Mouse (Mus musculus) layer of hippocampus, postnatal 14 days (tissue): ENCODE results near the gene Ube2l3. TPM values are rescaled to one million over a fixed set of nuclear protein-coding genes. Genes with fewer than 3 reads are reported as not detected.
"Not testable (repeated sequence)": the region's sequence is repeated elsewhere in the genome, so short reads cannot be mapped to it uniquely, and the experiment has no call there.

Experiments used
- DNase-seq, 2 experiments: peaks; one replicate each; pipeline ENCODE4 v3.0.0; 2021 to 2022; ENCODE audit warnings: low spot score in 2 of 2, mixed read lengths in 1 of 2
- total RNA-seq, 2 experiments: library from RNA; stranded (reverse); gene quantifications; 2 replicates each; pipeline ENCODE4 v1.2.3; 2021

The Ube2l3 gene
- total RNA-seq, 2 experiments from 2014 or later, result 157 to 159 TPM

DNA sequence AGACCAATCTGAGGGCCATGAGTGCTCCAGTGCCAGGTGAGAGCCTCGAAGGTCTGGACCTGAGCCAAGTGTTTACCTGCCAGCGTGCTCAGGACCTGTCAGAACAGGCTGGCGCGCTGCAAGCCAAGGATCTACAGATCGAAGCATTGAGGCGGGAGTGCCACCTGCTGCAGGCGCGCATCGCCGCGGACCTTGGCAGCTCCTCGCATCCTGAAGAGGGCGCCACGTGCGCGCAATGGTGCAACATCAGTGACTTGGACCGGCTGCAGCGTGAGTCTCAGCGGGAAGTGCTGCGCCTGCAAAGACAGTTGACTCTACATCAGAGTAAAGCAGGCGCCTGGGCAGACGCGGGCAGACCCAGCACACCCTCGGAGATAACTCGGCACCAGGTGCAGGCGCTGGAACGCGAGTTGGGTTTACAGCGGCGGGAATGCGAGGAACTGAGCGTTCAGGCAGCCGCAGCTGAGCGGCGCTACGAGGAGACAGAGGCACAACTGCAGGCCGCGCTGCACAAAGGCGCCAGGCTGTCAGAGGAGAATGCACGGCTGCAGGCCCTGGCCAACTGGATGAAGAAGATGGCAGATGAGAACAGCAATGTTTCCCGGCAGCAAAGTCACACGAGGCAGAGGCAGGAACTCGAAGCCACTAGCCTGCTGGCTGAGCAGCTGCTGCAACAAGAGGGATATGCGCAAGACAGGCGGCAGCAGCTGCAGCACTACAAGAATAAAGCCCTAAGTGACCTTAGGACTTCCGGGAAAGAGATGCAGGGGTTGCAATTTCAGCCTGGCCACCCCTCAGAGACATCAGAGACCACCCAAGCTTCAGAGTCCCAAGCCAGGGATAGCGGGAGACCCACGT is 7.8 kb upstream of the Ube2l3 start:
- DNase-seq, result peak; percentile 83 to 84

DNA sequence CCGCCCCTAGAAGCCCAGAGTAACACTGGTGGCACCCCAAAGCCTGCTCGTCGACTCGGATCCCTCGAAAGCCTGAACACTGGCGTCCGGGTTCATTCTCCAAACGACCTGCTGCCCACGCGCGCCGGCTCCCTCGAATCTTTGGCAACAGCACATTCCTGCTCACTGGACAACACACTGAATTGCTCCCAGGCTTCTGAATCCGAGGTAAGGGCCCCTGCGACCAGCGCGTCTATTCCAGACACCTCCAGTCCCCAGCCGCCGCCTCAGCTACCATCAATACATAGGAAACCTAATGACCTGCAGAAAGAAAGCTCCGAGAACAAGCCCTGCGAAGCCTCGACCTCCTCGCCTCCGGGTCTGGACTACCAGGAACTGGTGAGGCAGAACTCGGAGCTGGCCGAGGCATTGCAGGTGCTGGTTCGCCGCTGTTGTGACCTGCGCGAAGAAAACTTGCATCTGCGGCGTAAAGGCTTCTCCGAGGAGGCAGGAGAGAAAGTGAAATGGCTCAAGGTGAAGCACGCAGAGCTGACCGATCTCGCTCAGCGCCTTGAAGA is 7.0 kb upstream of the Ube2l3 start:
- DNase-seq, result no peak

DNA sequence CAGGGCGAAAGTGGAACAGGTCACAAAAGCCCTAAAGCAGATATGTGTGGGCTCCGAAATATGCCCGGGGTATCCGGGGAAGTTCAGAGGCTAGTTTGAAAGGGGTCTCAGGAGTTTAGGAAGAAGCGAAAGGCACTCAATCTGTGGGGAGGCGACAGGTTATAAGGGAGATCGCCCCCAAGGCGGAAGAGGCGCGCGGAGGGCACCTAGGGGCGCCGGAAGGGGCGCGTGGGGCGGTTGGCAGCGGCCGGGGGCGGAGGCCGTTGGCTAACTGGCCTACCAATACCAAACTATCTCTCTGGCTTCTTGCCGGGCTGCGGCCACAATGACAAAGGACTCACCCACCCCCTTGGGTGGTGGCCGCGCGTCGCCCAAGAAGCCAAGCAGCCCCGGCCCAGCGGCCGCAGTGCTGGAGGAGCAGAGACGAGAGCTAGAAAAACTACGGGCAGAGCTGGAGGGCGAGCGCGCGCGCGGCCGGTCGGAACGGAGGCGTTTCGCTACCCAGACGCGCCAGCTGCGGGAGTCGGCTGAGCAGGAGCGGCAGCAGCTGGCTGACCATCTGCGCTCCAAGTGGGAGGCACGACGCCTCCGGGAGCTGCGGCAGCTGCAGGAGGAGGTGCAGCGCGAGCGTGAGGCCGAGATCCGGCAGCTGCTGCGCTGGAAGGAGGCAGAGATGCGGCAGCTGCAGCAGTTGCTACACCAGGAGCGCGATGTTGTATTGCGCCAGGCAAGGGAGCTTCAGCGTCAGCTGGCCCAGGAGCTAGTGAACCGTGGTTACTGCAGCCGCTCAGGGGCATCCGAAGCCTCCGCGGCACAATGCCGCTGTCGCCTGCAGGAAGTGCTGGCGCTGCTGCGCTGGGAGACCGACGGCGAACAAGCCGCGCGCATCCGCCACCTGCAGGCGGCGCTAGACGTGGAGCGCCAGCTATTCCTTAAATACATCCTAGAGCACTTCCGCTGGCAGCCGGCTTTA is 6.2 kb upstream of the Ube2l3 start, which contains the start of gene Rimbp3:
TSS of gene Rimbp3 (plus strand) at position 215 of the 973 bp plus-strand sequence.
- DNase-seq, result peak; percentile 87 to 90

DNA sequence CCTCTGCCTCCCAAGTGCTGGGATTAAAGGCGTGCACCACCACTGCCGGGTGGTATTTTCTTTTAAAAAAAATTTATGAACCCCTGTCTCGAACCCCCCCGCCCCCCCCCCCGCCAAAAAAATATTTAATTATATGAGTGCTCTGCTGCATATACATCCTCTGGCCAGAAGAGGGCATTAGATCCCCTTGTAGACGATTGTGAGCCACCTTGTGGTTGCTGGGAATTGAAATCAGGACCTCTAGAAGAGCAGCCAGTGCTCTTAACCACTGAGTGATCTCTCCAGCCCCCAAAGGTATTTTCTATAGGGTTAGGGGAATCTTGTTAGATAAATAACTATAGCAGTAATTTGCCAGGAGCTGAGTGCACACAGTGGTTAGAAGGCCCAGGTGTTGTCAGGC is 2.5 kb upstream of the Ube2l3 start:
- no peak for DNase-seq

DNA sequence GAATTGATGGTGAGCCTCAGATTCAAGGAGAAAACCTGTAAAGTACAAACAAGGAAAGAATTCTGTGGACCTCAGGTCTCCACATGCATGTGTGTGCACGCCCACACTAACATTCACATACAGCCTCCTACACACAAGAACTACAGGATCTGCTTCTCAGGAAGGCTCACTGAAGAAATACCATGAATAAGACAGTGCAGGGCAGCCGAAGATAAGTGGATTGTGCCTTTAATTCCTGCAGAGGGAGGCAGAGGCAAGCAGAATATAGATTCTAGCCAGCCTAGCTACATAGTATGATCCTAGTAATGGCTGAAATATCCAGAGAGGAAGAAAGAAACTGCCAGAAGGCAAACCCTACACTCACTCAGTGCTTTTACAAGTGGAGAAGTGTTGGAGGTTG is 472 bp downstream of the Ube2l3 start:
- no peak for DNase-seq

DNA sequence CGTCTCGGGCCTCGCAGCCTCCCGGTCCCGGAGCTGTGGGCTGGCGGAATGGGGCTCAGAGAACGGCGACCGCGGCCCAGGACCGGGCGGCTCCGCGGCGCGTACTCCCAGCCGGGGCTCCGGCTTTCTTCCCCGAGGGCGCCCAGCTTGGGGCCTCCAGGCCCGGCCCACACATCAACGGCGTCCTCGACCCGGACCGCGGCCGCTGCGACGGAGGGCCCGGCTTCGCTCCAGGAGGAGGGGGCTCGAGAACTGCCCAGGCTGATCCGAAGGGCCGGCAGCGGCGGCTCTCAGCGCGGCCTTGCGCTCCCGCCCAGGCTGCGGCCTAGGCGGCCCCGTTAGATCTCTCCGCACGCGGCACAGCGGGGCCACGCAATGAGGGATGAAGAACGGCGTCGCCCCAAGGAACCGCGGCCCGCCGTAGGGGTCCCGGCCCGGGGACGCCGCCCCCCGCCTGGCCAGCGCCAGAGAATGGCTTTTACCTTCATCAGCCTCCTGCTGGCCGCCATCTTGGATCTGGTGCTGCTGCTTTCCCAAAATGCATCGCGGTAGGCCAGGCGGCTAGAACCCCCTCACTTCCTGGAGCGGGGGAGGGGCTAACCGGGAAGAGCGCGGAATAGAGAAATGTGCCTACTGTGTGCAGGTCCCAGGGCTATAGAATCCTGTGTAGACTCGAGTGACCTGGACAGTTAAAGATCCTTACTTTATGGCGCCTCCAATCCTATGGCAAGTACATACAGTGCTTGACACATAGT is 1.3 kb downstream of the Ube2l3 start:
- peak; percentile 85 to 86 for DNase-seq

DNA sequence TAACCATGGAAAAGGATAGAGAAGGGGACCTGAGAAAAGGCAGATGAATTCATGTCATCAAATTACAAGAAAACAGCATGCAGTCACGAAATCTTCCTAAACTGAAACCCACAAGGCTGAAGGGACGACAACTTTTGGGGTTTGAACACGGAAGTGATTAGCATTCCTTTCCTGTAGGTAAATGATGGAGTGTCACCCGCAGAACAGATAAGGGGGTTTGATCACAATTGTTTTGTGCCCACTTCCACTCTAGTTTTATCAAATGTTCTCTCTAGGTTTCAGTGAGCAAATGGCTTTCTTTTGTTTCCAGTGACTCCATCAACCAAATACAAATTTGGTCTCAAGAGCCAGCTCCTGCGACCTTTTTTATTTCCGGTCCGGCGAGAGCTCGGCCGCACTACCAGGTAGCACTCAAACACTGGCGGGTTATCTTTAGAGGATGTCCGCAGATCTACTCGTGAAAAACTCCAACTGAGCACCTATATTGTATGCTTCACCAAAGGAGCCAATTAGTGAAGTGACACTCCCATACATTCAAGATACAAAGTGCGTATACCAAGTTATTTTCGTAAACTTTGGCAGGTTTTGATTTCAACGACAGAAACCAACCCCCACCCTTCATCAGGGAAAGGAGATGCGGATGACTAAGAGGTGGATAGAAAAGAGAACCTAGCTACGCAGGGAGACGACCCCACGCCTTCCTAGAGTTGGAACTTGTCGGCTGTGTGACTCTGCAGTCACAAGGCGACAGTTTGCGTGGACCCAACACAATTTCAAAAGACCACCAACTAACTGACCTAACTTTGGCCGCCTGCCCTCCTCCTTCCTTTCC is 2.1 kb downstream of the Ube2l3 start:
- no peak for DNase-seq

DNA sequence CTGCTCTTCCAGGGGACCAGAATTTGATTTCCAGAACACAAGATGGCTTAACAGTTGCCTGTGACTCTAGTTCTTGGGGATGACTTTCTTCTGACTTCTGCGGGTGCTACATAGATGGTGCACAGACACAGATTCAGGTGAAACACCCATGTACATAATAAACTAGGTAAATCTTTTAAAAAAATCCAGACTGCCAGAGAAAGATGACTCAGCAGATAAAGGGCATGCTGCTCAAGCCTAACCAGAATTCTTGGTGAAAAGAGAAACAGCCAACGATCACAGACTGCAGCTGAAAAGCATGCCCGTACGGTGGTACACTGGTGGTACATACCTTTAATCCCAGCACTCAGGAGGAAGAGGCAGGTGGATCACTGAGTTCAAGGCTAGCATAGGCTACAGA is 8.6 kb downstream of the Ube2l3 start:
- no peak for DNase-seq

DNA sequence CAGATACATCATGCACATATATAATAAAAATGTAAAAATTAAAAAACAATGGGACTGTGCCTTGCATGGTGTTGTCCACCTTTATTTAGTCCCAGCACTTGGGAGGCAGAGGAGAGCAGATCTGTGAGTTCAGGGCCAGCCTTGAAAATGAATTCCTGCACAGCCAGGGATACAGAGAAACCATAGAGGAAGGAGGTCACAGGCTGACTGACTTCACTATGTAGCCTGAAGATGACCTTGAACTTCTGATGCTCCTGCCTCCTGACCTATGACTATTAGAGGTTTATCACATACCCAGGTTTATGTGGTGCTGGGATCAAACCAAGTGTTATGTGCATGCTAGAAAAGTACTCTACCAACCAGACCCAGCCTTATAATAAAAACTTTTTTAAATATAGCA is 17.0 kb downstream of the Ube2l3 start:
- DNase-seq, result no peak

DNA sequence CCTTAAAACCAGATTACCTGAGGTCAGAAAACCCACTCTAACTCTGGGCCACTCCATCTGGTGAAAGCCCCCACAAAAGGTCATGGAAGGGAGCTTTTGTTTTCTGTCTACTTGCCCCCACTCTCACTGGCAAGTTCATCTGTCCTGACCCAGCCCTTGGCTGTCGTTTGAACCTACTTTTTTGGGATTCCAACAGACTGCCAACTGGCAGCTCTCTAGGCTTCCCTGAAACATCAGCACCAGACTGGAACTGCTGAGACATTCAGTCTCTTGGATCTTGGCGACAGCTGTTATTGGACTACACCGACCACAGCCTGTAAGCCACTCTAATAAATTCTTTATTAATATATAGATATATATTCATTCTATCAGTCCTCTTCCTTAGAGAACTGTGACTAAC is 19.4 kb downstream of the Ube2l3 start:
- no peak for DNase-seq

DNA sequence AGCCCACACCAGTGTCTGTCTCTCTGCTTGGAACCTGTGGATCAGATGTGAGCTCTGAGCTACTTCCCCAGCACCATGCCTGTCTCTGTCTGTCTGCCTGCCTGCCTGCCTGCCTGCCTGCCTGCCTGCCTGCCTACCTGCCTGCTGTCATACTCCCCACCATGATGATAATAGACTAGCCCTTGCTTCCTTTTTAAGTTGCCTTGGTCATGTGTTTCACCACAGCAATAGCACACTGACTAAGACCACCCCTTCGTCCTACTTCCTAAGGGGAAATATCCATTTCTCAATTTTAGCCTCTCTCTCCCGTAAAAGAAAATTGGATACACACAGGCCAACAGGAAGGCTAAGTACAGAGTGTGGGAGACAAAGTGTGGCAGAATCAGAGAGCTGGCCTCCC is 20.3 kb downstream of the Ube2l3 start:
- no peak for DNase-seq

DNA sequence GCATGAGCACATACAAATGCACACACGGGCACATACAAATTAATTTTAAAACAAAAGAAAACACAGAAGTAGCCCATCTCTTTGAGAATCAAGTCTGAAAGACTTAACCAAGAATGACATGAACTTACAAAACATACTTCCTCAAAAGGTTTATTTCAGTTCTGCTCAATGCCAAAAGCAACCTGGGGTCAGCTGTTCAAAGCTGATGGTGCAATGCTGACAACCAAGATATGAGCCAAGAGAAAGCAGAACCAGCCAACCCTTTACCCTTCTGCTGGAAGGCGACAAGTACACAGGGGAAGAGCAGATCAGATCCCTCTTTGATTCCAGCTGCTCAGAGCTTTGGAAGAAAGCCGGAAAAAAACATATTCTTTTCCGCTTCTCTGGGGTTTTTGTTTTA is 21.1 kb downstream of the Ube2l3 start:
- DNase-seq, result no peak

DNA sequence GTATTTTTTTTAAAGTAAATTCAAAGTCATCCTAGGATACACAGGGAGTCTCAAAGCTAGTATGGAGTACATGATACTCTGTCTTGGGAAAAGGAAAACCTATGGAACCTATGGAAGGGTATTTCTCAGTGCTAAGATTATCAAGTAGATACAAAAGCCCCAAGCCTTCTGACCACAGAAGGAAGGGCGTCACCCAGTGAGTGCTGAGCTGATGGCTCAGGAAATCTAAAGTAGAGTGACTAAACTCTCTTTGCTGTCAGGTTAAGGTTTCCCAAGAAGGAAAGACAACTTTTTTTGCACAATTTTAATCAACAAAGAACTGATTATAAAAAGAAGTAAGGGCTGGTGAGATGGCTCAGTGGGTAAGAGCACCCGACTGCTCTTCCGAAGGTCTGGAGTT is 22.7 kb downstream of the Ube2l3 start:
- DNase-seq, result no peak

DNA sequence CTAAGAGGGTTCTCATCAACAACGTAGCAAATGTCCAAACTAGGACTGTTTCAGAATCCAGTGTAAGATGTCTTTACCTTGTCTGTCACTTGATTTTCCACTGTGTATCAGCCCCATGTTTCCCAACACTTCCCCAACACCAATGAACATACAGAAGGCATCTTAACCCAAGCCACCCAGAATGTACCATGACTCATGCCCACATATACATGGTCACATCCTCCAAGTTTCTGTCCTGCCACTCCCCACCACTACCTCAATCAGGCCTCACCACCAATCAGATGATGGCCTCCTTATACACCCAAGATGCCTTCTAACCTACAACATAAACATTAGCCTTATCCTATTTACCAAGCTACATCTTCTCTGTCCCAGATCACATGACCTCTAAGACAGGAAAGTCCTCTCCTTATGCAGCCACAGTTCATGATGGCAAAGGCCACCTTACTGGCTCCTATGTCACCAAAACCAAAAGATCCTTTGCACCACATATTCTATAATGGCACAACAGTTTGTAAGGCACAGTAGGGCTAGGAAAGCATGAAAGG is 24.8 kb downstream of the Ube2l3 start:
- no peak for DNase-seq

DNA sequence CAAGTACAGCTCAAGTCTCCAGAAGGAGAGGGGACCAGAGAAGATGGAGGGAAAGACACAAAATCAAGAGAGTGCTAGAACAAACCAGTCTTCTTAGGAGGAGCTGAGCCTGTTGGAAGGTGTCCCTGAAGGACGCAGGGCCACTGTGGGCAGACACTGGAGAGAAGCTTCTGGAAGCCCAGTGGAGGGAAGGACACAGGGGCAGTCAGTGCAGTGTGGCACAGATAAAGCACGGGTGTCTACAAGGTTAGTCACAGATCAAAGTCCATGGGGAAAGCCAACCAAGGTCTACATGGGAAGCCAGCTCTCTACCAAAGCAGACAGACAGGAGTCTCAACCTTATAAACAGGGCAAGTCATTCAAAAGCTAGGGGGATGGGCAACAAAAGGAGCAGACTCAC is 26.7 kb downstream of the Ube2l3 start:
- no peak for DNase-seq

DNA sequence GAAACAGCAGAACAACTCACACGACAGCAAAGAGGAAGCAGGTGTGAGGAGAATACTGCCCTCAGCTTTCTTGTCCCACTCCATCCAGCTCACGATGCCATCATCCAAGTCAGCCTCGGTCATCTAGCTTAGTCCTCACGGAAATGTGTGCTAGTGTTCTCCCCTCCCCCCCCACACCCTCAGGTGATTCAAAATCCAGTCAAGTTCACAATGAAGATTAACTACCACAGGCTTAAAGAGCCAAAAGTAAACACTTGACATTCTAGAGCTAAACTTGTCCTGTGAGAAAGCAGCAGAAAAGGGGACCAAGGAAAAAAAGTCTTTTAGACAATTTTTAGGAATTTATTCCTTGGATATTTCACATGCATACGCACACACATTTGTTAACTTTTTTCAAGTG is 34.4 kb downstream of the Ube2l3 start:
- DNase-seq, result no peak

DNA sequence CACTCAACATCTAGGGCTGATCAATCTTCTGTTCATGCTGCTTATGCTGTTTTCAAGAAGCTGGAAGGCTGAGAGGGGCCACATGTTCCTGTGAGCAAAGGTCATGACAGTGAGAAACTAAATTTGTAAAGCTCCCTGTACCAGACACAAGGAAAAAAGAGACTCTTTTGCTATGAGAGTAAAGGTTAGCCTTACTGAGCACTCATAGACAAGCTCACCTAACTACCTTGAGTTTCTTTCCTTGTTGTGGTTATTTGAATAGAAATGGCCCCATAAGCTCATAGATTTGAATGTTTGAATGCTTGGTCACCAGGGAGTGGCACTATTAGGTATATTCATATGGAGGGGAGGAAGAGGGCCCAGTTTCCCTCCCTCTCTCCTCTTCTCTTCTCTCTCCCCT is 35.3 kb downstream of the Ube2l3 start:
- no peak for DNase-seq

DNA sequence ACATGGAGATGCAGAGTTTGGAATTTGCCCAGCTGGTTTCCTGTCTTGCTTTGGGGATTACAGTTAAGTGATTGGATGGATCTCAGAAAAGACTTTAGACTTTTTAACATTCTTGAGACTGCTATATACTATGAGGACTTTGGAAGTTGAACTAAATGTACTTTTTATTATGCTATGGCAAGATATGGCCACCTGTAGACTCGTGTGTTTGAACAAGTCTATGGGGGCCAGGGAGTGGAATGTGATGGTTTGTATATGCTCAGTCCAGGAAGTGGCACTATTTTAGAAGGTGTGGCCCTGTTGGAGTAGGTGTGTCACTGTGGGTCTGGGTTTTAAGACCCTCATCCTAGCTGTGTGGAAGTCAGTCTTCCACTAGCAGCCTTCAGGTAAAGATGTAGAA is 37.0 kb downstream of the Ube2l3 start:
- not testable (repeated sequence) for DNase-seq

DNA sequence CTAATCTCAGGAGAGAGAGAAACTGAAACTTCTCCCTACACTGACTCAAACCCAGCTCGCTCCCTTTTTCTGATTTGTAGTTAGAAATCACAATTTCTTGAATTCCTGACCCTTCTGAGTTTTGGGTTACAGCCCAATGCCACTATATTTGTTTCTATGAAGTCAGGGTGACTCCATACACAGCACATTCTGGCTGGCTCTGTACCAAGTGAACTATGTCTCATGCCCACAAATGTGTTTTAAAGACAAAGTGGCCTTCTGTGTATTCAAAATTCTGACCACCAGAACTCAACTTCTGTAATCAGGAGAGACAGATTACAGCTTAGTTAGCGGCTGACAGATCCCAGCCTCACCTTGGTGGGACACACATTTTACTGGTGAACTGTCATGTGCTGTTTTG is 48.1 kb downstream of the Ube2l3 start:
- DNase-seq, result no peak

DNA sequence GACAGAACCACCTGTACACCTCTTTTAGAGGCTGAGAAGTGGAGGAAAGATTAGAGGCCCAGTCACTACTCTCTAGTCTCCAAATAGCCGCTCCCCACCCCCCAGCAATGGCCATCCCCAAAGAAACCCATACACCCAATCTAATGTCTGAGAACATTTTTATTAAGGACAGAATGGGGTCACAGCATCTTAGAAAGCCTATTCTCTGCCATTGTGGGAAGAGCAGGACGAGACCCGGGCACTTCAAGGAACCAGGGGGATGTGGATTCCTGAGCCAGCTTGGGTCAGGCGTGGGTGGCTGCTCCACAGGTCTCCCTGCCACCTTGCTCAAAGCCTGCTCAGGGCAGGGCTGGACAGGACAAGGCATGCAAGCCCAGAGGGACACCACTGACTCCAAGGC is 50.6 kb downstream of the Ube2l3 start:
- DNase-seq, result no peak
